Mouse (Mus musculus) T-helper 1 cell (primary cell): ENCODE data around the gene Nacad.

ENCODE experiments used
- in situ Hi-C: fragments of 300-600 bp; cut with MboI, MseI; formaldehyde crosslinking; loops from one replicate; pipeline ENCODE4 v1.15.1; 2025; ENCODE audit warnings: high pct_unique_total_duplicates

Gene Nacad

DNA sequence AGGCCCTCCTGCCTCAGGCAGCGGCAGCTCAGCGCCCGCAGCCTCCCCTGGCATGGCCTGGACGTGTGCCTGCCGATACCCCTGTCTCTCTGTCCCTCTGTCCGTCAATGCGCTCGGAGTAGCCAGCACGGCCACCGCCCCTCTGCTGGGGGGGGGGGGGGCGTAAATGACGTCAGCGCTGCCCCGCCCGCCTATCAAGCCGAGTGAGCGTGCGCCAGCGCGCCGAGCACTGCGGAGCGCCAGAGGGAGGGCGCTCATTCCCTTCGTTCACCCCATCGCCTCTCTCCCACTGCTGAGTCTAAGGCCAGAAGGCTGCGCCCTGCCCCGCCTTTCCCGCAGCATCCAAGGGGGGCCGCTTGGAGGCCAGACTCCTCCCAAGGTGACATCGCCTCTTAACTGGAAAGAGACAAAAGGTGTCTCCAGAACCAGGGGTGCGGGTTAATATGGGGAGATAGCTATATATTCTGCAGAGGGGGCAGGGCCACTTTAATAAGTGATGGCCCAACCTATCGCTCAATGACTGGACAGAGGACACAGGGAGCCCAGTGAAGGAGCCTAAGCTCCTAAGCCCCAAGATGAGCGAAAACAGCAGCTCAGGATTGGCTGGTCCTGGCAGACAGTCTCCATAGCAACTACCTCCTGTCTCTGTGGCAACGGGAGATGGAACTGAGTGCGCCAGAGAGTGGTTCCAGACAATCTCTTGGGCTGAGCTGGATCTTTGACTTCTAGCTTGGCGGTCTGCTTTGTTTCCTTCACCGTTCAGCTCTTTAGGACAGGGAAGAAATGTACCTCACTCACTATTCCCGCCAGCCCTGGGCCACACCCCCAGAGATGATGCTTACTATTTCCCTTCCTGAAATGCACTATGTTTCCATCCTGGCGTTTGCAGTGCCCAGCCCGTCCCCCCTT is at the start of gene Nacad:
TSS of gene Nacad (minus strand) at position 563 of the 909 bp plus-strand sequence.
- in situ Hi-C loops, result no loop called here

DNA sequence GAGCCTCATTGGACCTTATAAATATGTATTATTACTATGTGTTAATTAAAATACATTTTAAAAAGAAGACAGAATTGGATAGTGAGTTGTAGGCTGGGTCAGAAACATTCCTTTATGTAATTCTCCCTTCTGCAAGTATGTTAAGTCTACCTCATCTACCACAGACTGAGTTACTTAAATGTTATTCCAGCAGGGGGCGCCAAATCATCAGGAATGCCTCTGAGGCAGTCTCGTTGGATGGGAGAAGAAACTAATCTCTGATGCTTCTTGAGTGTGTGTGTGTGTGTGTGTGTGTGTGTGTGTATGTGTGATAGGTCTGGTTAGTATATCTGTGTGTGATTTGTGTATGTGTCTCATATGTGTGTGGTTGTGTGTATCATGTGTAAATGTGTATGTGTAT is 49.0 kb upstream of the Nacad start:
- in situ Hi-C loops, result loop anchor here (5.0 to 25.0 kb wide), 2 partner anchors 112 to 482 kb away; no protein-coding TSS in a partner anchor

DNA sequence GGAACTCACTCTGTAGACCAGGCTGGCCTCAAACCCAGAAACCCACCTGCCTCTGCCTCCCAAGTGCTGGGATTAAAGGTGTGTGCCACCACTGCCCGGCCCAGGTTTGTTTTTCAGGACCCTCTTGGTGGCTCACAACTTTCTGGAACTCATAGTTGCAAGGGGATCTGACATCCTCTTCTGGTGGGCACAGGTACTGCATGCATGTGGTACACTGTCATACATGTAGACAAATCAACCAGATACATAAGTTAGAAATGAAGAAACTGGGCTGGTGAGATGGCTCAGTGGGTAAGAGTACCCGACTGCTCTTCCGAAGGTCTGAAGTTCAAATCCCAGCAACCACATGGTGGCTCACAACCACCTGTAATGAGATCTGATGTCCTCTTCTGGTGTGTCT is 47.1 kb upstream of the Nacad start:
- in situ Hi-C loops, result loop anchor here (5.0 to 25.0 kb wide), 2 partner anchors 114 to 484 kb away; no protein-coding TSS in a partner anchor

DNA sequence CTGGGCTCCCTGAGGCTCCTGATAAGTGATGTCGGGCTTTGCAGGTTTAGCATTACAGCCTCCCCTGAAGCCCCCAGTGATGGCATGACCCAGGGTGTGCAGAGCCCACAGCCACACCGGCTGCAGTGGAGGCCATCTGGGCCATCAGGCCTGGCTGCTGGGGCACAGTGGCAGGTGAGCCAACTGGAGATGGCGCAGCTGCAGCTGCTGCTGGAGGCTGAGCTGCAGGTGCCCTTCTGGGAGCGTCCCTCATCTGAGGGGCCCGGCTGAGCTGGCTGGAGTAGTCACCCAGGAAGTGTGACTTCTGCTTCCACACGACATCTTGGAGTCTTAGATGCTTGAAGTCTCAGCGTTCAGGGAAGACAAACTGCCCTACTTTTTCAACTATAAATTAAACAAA is 44.7 kb upstream of the Nacad start:
- in situ Hi-C loops, result loop anchor here (5.0 to 25.0 kb wide), 2 partner anchors 117 to 487 kb away; no protein-coding TSS in a partner anchor

DNA sequence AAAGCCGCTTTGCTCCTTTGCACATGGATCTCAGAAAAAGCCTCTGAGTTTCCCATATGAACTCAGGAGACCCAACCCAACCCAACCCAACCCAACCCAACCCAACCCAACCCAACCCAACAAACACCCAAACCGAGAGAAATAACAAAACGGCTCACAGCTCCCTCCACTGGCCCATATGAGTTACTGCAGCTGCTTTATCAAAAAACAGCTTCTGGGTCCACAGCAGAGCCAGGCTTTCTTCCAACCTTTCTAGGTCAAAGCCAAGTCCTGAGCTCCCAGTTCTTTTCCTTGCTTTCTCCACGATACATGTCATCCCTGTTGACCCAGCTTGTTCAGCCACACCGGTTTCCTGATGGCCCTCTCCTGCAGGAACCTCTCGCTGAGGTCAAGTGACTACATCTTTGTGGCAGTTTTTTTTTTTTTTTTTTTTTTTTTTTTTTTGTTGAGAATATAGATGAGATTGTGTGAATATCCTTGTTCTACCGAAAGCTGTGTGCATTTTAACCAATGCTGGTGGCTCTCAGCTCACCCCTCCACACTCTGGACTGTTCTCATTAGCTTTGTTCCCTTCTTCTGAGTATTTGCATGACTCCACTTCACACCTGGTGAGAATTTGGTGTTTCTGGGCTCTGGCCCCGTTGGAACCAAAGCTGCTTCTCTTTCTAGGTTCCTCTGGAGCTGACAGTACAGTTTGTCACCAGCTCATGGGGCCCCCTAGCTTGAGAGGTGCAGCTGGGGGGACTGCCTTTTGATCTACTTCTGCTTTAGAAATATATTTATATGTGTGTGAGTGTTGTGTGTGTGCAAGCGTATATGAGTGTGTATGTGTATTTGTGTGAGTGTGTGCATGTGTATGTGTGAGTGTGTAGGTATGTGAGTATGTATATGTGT is 42.2 kb upstream of the Nacad start:
- in situ Hi-C loops, result no loop called here

DNA sequence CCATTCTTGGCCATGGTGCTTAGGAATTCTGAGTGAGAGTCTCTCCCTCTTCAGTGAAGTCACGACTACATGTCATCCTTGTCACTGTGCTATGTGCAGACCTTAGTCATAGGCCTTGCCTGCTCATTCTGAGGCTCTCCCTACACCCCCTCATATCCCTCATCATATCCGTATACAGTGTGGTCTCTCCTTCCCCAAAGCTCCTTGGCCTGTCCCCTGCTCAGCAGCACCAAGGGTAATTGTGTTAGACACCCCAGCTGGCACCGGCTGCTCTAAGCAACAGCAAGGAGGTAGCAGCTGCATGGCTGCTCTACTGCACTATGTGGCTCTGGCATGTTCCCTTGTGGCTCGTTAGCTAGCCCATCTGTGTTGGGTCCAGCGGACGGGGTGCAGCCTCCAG is 38.7 kb upstream of the Nacad start:
- in situ Hi-C loops, result no loop called here

DNA sequence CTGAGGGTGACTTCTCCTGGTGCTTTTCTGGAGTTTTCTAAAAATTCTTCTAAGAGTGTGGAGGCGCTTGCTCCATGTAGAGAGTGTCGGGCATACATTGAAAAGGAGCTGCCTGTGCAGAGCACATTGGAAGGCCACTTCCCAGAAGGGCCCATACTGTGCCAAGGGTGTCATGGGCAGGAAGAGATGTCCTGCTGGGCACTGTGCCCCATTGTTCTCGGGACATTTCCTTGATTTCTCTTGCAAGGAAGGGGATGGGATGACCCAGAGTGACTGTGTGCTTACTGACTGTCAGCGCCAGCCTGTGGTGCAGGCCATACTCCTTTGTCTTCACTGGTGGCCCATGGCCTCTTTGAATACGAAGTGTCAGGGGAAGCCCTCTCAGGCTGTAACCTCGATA is 33.2 kb upstream of the Nacad start:
- in situ Hi-C loops, result no loop called here

DNA sequence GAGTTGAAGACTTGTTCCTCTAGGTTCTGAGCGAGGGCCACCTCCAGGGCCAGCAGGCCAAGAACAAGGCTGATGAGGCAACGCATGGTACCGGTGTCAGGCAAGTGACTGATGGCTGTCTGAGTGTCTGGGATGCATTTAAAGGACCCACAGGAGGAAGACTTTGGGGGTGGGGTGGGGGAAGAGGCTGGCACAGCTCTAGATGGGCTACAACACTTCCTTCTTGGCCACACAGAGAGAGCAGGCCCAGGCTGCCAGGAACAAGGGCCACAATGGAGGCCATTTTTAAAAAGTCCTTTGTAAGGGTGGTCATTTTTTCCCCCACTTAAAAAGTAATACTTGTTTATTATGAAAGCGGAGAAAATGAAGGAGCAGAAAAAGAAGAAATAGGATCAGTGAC is 32.7 kb upstream of the Nacad start, which contains the start of gene Wap:
TSS of gene Wap (minus strand) at position 101 of the 400 bp plus-strand sequence.
- in situ Hi-C loops, result no loop called here

DNA sequence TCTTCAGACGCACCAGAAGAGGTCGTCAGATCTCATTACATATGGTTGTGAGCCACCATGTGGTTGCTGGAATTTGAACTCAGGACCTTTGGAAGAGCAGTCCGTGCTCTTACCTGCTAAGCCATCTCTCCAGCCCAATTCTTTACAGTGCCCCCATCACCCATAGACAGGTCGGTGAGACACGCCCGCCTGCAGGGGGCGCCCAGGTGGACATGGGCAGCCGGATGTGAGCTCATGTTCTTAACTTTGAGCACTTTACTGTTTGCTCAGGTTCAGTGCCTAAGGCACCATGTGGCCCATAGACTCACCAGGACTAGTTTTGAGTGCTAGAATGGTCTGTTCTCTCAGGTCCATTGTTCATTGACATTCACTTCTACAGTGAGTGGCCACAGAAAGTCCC is 30.3 kb upstream of the Nacad start:
- in situ Hi-C loops, result no loop called here

DNA sequence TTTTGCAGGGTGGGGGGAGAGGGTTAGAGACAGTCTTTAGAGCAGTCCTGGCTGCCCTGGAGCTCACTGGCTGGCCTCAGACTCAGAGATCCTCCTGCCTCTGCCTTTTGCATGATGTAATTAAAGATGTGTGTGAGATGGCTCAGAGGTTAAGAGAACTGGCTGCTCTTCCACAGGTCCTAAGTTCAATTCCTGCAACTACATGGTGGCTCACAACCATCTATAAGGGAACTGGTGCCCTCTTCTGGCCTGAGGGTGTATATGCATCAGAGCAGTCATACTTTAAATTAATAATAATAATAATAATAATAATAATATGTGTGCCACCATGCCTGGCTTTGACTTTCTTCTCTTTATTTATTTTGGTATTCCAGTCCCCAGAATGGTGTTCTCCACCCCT is 23.8 kb upstream of the Nacad start:
- in situ Hi-C loops, result no loop called here

DNA sequence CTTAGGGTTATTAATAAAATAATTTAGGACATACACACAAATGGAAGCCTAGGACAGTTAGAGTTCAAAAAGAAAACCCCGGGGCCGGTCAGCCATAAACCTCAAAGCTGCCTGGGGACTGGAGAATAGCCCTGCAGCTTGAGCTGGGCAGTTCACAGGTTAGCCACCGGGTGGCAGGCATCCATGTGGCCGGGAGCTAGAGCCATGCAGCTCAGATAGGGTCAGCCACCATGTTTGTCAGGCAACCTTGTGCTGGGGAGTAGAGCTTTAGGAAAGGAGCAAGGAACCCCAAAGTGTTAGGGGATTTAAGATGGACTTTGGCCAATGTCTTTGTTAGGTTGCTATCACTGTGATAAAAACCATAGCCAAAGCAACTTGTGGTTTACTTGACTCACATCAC is 22.7 kb upstream of the Nacad start:
- in situ Hi-C loops, result no loop called here

DNA sequence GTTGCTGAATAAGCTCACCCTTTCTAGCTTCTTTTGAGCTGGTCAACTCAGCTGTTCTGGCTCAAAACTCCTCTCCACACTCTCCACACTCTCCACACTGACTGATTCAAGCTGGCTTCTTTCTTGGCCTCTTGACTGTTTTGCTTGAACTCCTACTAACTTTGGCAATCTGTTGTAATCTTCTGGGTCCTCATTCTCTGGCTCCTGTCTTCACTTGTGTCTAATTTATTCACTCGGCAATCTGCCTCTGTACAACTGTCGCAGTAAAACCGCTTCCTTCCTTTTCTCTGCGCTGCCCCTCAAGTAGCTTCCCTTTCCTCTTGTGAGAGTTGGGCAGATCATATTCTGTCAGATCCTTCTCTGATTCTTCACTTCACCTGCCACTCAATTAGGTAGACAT is 21.9 kb upstream of the Nacad start:
- in situ Hi-C loops, result no loop called here

DNA sequence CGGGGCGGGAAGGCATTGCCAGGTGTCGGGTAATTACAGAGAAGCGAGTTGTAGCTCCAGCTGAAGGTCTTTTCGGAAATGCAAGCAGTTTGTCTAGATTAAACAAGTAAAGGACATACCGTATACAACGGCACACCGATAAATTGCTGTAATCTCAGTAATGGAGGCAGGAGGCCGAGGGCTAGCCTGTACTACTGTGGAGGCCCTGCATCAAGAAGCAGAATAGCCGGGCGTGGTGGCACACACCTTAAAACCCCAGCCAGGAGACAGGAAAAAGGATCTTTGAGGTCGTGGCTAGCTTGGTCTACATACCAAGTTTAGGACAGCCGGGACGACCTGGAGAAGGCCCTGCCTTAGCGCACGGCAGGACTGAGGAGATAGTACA is 20.5 kb upstream of the Nacad start:
- in situ Hi-C loops, result no loop called here

DNA sequence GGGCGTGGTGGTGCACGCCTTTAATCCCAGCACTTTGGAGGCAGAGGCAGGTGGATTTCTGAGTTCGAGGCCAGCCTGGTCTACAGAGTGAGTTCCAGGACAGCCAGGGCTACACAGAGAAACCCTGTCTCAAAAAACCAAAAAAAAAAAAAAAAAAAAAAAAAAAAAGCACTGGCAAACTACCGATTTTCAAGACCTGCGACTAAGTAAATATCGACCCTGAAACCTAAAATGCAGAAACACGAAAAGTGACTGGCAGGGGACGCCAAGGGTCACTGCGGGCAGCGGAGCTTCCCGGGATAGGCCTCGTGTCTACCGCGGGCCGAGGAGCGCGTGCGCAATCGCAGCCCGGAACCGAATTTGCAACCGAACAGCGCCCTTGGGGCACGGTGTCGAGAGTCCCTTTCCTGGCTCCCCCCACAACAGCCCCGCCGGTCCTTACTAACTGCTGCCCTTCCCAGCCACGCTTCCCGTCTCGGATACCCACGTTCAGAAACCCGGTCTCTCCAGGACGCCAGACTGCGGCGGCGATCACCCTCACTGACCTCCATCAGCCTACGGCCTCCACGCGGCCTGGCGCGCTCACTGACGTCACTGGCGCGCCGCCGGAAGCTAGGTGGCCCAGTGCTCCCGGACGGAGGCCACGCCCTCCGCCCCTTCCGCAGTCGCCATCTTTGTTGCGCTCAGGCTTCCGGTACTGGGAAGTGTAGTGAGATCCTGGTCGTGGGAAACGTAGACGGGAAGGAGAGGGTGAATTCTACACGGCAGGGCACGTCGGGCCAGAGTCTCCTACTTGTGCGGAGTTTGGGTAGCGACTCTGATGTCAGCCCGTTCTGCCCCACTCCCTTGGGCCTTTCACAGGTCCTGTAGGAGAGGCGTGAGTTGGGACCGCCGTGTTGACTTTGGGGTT is 19.9 kb upstream of the Nacad start, which contains the start of gene Tbrg4:
TSS of gene Tbrg4 (minus strand) at position 590 of the 910 bp plus-strand sequence.
- in situ Hi-C loops, result no loop called here

DNA sequence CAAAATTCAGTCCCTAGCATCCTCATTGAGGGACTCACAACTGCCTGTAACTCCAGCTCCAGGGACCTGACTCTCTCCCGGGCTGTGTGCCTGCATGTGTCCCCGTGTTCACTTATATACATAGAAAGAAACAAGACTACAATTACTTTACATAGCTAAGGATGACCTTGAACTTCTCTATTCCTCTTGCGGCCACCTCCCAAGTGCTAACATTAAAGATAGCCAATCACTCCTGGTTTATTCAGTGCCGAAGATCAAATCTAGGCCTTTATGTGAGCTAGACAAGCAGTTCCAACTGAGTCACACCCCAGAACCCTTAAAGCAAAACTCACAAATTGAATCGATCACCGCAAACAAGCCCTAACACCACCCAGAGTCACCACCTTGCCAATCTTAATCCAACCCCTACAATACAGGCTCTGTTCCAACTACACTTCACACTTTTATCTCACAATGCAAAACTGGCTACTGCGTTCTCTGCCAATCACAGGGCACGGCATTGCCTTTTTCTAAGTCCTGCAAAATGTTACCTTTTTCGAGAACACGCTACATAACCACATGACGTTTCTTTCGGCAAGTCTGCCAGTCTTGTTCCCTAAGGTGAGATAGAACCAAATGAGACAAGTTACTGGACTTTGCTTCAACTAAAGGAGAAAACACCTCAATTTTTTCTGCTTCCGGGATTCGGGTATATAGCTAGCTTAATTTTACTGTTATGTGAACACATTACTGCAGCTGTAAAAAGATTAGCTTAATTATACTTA is 18.9 kb upstream of the Nacad start:
- in situ Hi-C loops, result no loop called here

DNA sequence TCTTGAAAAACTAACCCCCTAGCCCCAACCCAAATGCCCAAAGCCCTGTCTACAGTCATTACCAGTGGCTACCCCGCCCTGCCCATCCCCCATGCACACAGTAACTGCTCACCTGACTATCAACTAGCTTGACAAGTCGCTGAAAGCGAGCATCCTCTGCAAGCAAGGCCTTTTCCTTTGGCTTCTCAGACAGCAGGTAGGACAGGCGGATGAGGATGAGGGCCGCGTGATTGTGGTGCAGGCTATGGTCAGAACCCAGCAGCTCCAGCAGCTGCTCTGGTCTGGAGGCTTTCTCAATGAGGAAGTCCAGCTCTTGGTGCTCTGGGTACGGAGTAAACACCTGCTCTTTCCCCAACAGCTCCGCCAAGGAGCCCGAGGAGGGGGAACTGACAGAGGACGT is 17.9 kb upstream of the Nacad start:
- in situ Hi-C loops, result no loop called here

DNA sequence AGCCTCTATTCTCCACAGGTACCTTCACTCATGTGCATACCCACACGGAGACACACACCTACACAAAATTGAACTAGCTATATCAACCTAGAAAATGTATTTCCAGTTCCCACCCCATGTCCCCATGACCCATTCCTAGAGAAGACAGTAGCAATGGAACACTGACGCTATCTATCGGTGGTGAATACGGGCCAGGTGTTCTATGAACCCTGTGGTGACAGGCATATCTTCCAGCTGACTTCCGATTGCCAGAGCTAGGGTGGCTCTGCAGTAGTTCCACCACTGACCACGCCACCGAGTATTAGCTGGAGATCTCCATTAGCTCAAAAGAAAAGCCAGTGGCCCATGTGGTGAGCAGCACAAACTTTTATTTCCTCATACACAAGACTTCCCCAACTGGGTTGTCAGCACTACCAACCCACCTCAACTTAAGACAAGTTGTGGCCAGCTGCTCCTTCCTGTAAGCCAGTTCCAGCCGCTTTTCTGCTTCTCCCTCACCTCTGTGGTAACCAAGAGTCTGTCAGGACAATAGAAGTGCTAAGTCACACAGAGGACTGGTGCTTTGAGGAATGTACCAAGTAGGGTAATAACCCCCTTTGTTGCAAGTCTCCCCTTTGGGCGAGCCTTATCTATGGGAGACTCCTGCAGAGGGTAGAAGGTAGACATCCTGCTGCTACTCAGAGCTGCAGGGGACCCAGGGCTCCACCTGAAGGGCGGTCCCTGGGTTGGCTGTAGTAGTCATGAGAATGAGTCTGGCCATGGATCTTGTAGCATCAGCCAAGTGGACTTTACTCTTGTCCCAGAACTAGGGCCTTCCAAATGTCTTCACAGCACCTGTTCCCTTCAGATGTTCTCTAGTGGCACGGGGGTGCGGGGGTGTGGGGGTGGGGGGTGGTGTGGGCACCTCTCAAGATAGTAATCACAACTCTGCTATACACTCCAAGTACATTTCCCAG is 9.7 kb upstream of the Nacad start:
- in situ Hi-C loops, result no loop called here

DNA sequence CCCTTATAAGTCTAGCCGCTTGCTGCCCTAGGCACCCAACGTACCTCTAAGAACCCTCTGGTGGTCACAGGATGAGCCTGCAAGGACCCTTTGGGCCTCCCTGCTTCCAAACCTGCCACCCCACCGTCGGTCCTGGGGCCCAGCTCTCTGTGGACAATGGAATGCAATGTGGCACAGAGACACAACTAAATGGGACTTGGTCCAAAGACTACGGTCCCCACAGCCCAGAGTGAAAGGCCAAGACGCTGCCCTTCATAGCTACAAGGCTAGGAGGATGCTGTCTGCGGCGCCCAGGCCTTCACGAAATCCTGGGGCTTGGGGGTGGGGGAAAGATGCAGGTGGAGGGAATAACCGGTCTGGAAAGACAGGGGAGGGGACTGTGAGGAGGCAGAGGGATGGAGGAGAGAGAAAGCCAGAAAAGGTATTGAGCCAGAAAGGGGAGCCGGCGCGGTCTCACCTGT is 802 bp downstream of the Nacad start:
- in situ Hi-C loops, result no loop called here

DNA sequence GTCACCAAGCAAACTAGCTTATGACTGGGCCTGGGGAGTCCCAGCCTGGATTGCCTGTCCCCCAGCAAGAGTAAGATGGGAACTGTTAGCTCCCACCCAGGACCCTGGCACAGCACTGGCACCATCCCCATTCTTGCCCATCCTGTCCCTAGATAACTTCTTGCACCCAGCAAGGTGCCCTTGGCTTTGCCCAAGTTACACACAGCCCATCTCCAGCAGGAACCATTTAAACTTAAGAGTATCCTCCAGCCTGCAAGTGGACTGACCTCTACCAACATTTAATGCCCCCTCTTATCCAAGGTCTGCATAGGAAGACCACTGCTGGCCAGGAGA is 1.3 kb downstream of the Nacad start:
- in situ Hi-C loops, result no loop called here
